Mouse (Mus musculus): ENCODE data around the gene Olfr672. TPM values are rescaled to one million over a fixed set of nuclear protein-coding genes. Genes with fewer than 3 reads are reported as not detected.
"Not testable (repeated sequence)": the region's sequence is repeated elsewhere in the genome, so short reads cannot be mapped to it uniquely, and the experiment has no call there.

The Olfr672 gene
- total RNA-seq (2021) = not detected

GRCm38 (mm10) chr7:105001929-105002328 lies at the start of gene Olfr672:
Gene Olfr672 (minus strand): TSS chr7:105002029.
- DNase-seq (ENCODE audit: extremely low spot score in 1 of 2, low spot score in 1 of 2) = no peak

DNA sequence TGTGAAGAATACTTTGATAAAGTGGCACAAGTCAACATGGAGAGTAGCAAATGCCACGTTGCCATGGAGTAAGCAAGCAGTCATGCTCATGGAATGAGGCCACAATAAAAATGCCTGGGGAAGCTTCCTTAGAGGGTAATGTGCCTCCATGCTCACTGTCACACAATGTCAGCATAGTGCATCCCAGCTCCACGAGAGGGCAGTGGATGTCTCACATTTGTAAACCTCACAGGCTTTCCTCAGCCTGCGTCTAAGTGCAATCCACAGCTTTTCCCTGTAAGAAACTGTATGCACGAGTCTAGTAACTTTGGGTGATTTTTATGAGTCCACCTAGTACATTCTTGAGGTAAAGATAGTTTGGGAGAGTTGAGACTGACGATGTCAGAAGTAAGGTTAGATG lies 32.0 kb upstream of the Olfr672 start:
- not testable (repeated sequence) for DNase-seq (ENCODE audit: extremely low spot score in 1 of 2, low spot score in 1 of 2)

- DNase-seq (ENCODE audit: extremely low spot score in 1 of 2, low spot score in 1 of 2) = no peak
Observed at GRCm38 (mm10) chr7:105032398-105032797, 30.6 kb upstream of the Olfr672 start, which contains the start of gene Olfr676. Gene Olfr676 (plus strand): TSS chr7:105032698.

DNA sequence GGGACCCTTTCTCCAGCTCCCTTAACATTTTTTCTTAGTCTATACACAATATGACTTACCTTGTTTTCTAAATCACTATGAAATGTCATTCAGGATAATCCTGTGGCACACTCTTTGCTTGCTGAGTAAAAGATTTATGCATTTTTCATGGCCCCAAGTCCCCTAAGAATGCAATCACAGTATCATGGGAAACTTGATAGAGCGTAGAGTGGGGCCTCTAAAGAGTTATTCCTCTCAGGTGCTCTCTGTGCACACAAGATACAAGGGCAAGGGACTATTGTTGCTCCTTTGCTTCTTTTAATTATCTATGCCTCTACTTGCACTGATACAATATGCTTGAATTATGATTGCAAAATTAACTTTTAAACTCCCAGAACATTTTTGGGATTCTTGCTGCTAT lies 26.5 kb upstream of the Olfr672 start, which contains the start of gene Olfr675:
Gene Olfr675 (minus strand): TSS at position 101 of the 400 bp plus-strand sequence.
- DNase-seq (ENCODE audit: extremely low spot score in 1 of 2, low spot score in 1 of 2) = no peak

- no peak for DNase-seq (ENCODE audit: extremely low spot score in 1 of 2, low spot score in 1 of 2)
Observed at GRCm38 (mm10) chr7:105022530-105022929, 20.7 kb upstream of the Olfr672 start.

DNA sequence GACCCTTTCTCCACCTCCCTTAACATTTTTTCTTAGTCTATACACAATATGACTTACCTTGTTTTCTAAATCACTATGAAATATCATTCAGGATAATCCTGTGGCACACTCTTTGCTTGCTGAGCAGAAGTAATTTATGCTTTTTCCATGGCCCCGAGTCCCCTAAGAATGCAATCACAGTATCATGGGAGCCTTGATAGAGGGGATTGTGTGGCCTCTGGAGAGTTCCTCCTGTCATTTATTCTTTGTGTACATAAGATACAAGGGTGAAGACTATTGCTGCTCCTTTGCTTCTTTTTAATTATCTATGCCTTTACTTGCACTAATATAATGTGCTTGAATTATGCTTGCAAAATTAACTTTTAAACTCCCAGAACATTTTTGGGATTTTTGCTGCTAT lies 22.8 kb downstream of the Olfr672 start, which contains the start of gene Olfr671:
Gene Olfr671 (minus strand): TSS at position 101 of the 400 bp plus-strand sequence.
- no peak for DNase-seq (ENCODE audit: extremely low spot score in 1 of 2, low spot score in 1 of 2)

GRCm38 (mm10) chr7:104972507-104972906 lies 29.3 kb downstream of the Olfr672 start:
- not testable (repeated sequence) for DNase-seq (ENCODE audit: extremely low spot score in 1 of 2, low spot score in 1 of 2)

DNA sequence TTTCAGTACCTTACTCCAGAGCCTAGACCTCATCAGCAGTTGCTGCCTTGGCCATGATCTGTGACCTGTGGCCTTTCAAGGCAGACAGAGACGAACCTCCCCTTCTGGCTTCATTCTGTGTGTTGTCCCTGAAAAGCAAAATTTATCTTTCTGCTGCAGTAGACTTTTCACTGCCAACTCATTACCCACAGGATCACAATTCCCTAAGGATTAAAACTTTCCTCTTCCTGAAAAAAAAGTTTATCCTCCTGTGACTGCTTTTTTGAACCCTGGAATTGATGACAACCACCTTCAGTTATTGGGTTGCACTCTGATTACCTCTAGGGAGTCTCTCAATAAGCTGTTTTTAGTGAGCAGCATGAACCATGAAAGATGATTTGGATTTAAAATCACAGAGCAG lies 39.3 kb downstream of the Olfr672 start, which contains the start of gene Olfr670:
Gene Olfr670 (minus strand): TSS at position 101 of the 400 bp plus-strand sequence.
- DNase-seq (ENCODE audit: extremely low spot score in 1 of 2, low spot score in 1 of 2) = no peak

GRCm38 (mm10) chr7:104950234-104950633 lies 51.6 kb downstream of the Olfr672 start:
- not testable (repeated sequence) for DNase-seq (ENCODE audit: extremely low spot score in 1 of 2, low spot score in 1 of 2)

Other genes starting within 250 kb of the Olfr672 start
- gene Usp17le, start 224.6 kb downstream of the Olfr672 start, total RNA-seq (2021) = not detected
- not detected for gene Usp17lb, start 159.4 kb downstream of the Olfr672 start, total RNA-seq (2021)
- gene Usp17la, start 145.0 kb downstream of the Olfr672 start, total RNA-seq (2021) = not detected
- not detected for gene Olfr665, start 124.0 kb downstream of the Olfr672 start, total RNA-seq (2021)
- not detected for gene Olfr666, start 106.1 kb downstream of the Olfr672 start, total RNA-seq (2021)
- not detected for gene Olfr667, start 80.5 kb downstream of the Olfr672 start, total RNA-seq (2021)
- gene Olfr668, start 74.0 kb downstream of the Olfr672 start, total RNA-seq (2021) = not detected
- not detected for gene Olfr669, start 67.8 kb downstream of the Olfr672 start, total RNA-seq (2021)
- not detected for gene Olfr670, start 39.4 kb downstream of the Olfr672 start, total RNA-seq (2021)
- gene Olfr671, start 22.9 kb downstream of the Olfr672 start, total RNA-seq (2021) = not detected
- not detected for gene Olfr675, start 26.4 kb upstream of the Olfr672 start, total RNA-seq (2021)
- not detected for gene Olfr676, start 30.7 kb upstream of the Olfr672 start, total RNA-seq (2021)
- gene Olfr677, start 49.3 kb upstream of the Olfr672 start, total RNA-seq (2021) = not detected
- not detected for gene Olfr678, start 62.4 kb upstream of the Olfr672 start, total RNA-seq (2021)
- gene Olfr679, start 79.2 kb upstream of the Olfr672 start, total RNA-seq (2021) = not detected
- not detected for gene Olfr680-ps1, start 90.8 kb upstream of the Olfr672 start, total RNA-seq (2021)
- not detected for gene Olfr681, start 114.8 kb upstream of the Olfr672 start, total RNA-seq (2021)
- not detected for gene Olfr683, start 145.0 kb upstream of the Olfr672 start, total RNA-seq (2021)
- gene Olfr684, start 161.6 kb upstream of the Olfr672 start, total RNA-seq (2021) = not detected
- not detected for gene Olfr685, start 184.0 kb upstream of the Olfr672 start, total RNA-seq (2021)
- gene Olfr686, start 205.5 kb upstream of the Olfr672 start, total RNA-seq (2021) = not detected